Comparison of ENCODE assay signal across 12 mouse cellular contexts in the genomic region with DNA sequence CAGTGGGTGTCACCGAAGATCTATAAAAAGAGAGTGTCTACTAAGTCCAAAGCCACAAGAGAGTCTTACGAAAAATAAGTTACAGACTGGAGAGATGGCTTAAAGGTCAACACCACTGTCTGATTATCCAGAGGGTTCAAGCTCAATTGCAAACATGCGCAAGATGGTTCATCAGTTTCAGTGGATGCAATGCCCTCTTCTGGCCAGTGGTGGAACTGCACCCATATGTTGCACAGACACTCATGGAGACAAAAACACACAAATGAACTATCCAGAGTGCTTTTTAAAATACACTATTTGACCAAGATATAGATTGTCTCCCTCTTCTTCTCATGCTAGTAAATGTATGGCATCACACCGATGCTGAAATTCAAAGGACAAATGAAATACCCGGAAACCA.
DNase-seq lines count a peak whose midpoint lies in the region; ATAC-seq and TF ChIP-seq lines count a peak whose summit lies in the region.
"Had no signal": no experiment of that assay in that cellular context is flagged by ENCODE, and none has a peak within 500 bp of the region (broad histone marks: within the 10 kb centered on the region; RNA-seq: fewer than 3 reads in every experiment).

No protein-coding gene starts in this region.

- H3K9ac ChIP-seq in heart, adult 2 months (ENCODE audit: low read depth, low read length) = no peak overlapping the region
- no peak overlapping the region for H3K9ac ChIP-seq in lung, embryonic 14.5 days
- H3K9ac ChIP-seq: limb, embryonic 13.5 days had no signal

- H3K9me3 ChIP-seq in lung, embryonic 14.5 days (ENCODE audit: low read depth, low read length) = no peaks in the 10 kb centered on the region
- H3K9me3 ChIP-seq: limb, embryonic 13.5 days had no signal

- no peak for TF ChIP-seq POLR2A in heart, adult 2 months (IDR thresholded peaks at IDR 0.05; ENCODE audit: insufficient read depth, low read depth, low read length)
- no peak for TF ChIP-seq POLR2A in embryonic fibroblast, embryonic 13.5 days (IDR thresholded peaks at IDR 0.05; ENCODE audit: low read depth, low read length)

- no peak overlapping the region for H3K4me2 ChIP-seq in lung, embryonic 14.5 days
- H3K4me2 ChIP-seq: limb, embryonic 13.5 days; midbrain, embryonic 11.5 days had no signal

- no peaks in the 10 kb centered on the region for H3K4me1 ChIP-seq in heart, adult 2 months (ENCODE audit: control insufficient read depth, insufficient read depth, low read length)
- H3K4me1 ChIP-seq in lung, embryonic 14.5 days (ENCODE audit: insufficient read depth) = no peaks in the 10 kb centered on the region
- H3K4me1 ChIP-seq in embryonic fibroblast, embryonic 13.5 days (ENCODE audit: control insufficient read depth, insufficient read depth, low read length) = no peaks in the 10 kb centered on the region
- H3K4me1 ChIP-seq: limb, embryonic 13.5 days had no signal

- peak; percentile 50 for TF ChIP-seq CTCF in heart, adult 2 months (IDR thresholded peaks at IDR 0.05)
- peak; percentile 64 for TF ChIP-seq CTCF in lung, embryonic 14.5 days (IDR thresholded peaks at IDR 0.05; ENCODE audit: low read depth)
- peak; percentile 41; the same call in 1 of the 2 replicates for TF ChIP-seq CTCF in embryonic fibroblast, embryonic 13.5 days (IDR thresholded peaks at IDR 0.05; ENCODE audit: borderline replicate concordance, insufficient read depth, low read length)

- no peak for ATAC-seq in lung, embryonic 14.5 days (ENCODE audit: insufficient read depth)

- H3K4me3 ChIP-seq in heart, adult 2 months = no peak overlapping the region
- H3K4me3 ChIP-seq in lung, embryonic 14.5 days (ENCODE audit: low read depth, low read length) = no peak overlapping the region
- no peak overlapping the region for H3K4me3 ChIP-seq in embryonic fibroblast, embryonic 13.5 days (ENCODE audit: insufficient read depth, low read length)
- H3K4me3 ChIP-seq: limb, embryonic 13.5 days had no signal

- H3K27me3 ChIP-seq in heart, adult 2 months (ENCODE audit: control insufficient read depth, insufficient read depth, low read length) = no peaks in the 10 kb centered on the region
- no peaks in the 10 kb centered on the region for H3K27me3 ChIP-seq in lung, embryonic 14.5 days (ENCODE audit: insufficient read depth, low read length)
- H3K27me3 ChIP-seq: limb, embryonic 13.5 days had no signal

- intact Hi-C loops in heart, adult 2 months (cut with DNase I) = no loop called here
- intact Hi-C loops in heart, postnatal 36 days (cut with DNase I) = no loop called here

- WGBS in heart, adult 2 months = 96% methylated on average over 5 of the region's 5 CpGs
- 98% methylated on average over 5 of the region's 5 CpGs for WGBS in lung, embryonic 14.5 days

- DNase-seq in heart, adult 2 months = no peak
- DNase-seq in heart, postnatal 36 days = no peak
- no peak for DNase-seq in lung, embryonic 14.5 days
- DNase-seq in lung, postnatal 25 days (ENCODE audit: low spot score) = no peak
- peak; percentile 32 for DNase-seq in ES-CJ7 (ENCODE audit: low read depth, low spot score)
- DNase-seq in urinary bladder, postnatal 14 days (ENCODE audit: low spot score) = no peak
- no peak for DNase-seq in ovary, adult 18-20 months (ENCODE audit: low spot score)
- DNase-seq: gastrocnemius, postnatal 10 days; heart, postnatal 14 days had no signal

- no peaks in the 10 kb centered on the region for H3K79me2 ChIP-seq in heart, adult 2 months (replicated peaks; ENCODE audit: control insufficient read depth, insufficient read depth, low read length)

- no peak overlapping the region for H3K27ac ChIP-seq in heart, adult 2 months
- no peak overlapping the region for H3K27ac ChIP-seq in lung, embryonic 14.5 days (ENCODE audit: low read depth)
- no peak overlapping the region for H3K27ac ChIP-seq in embryonic fibroblast, embryonic 13.5 days (ENCODE audit: insufficient read depth, low read length)
- H3K27ac ChIP-seq: limb, embryonic 13.5 days had no signal

- TF ChIP-seq EP300 in heart, adult 2 months (IDR thresholded peaks at IDR 0.05; ENCODE audit: insufficient read depth, low read depth, low read length) = no peak

- H3K36me3 ChIP-seq in heart, adult 2 months (ENCODE audit: control insufficient read depth, insufficient read depth, low read length) = no peaks in the 10 kb centered on the region
- H3K36me3 ChIP-seq in lung, embryonic 14.5 days (ENCODE audit: insufficient read depth) = no peaks in the 10 kb centered on the region
- H3K36me3 ChIP-seq: limb, embryonic 13.5 days had no signal
